Comparison of ENCODE assay signal across 12 mouse cellular contexts in the genomic region with DNA sequence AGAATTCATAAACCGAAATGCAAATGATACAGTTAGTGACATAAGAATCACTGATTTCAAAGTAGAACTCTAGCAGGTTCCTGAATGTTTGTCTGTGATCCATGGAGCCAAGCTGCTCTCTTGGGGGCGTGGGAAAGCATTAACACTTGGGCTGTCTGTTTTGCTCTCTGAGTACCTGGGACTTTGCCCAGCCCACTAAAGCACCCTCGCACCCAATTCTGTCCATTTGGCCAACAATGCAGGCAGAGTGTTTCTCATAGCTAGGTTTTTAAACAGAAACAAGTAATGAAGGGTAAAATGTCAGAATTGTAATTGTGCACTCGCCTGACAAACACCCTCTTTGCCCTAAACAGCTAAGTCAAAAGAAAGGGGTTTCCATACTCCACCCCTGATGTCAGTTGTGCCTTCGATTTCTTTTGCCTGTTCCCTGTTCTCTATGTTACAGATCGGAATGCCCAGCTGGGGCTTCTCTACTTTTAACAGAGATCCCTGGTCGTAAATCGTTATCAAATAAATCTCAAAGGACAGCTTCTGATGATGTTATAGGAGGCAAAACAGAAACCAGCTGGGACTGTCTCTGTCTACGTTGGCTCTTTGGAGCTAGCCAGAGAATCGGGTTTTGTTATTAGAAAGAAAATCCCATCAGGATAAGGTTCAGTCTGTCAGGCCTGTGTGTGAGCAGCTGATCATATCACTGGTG. TPM values are rescaled to one million over a fixed set of nuclear protein-coding genes. Genes with fewer than 3 reads are reported as not detected.
A peak's percentile ranks its signal among the peaks of the same experiment; 100 is the strongest.
DNase-seq lines count a peak whose midpoint lies in the region; ATAC-seq and TF ChIP-seq lines count a peak whose summit lies in the region.
"Had no signal": no experiment of that assay in that cellular context is flagged by ENCODE, and none has a peak within 500 bp of the region (broad histone marks: within the 10 kb centered on the region; RNA-seq: fewer than 3 reads in every experiment).

No protein-coding gene starts in this region.

- H3K4me2 ChIP-seq in heart, embryonic 12.5 days, result peak overlapping the region; percentile 87
- peak overlapping the region; percentile 24 for H3K4me2 ChIP-seq in embryonic facial prominence, embryonic 15.5 days (replicated peaks)
- peak overlapping the region; percentile 29; the same call in 1 of the 2 replicates for H3K4me2 ChIP-seq in neural tube, embryonic 14.5 days (ENCODE audit: low read depth, low read length)

- H3K27me3 ChIP-seq in heart, embryonic 12.5 days (replicated peaks), result no peaks in the 10 kb centered on the region
- H3K27me3 ChIP-seq in embryonic facial prominence, embryonic 15.5 days, result no peaks in the 10 kb centered on the region
- no peaks in the 10 kb centered on the region for H3K27me3 ChIP-seq in neural tube, embryonic 14.5 days (ENCODE audit: control insufficient read depth, insufficient read depth, low read length)

- H3K9ac ChIP-seq in heart, embryonic 12.5 days, result no peak overlapping the region
- no peak overlapping the region for H3K9ac ChIP-seq in embryonic facial prominence, embryonic 15.5 days
- no peak overlapping the region for H3K9ac ChIP-seq in neural tube, embryonic 14.5 days (replicated peaks; ENCODE audit: low read depth, low read length)

- H3K4me1 ChIP-seq in heart, embryonic 12.5 days (replicated peaks), result peaks cover 67% of the 10 kb centered on the region
- H3K4me1 ChIP-seq in embryonic facial prominence, embryonic 15.5 days, result peaks cover 14% of the 10 kb centered on the region
- peaks cover 9% of the 10 kb centered on the region for H3K4me1 ChIP-seq in neural tube, embryonic 14.5 days (ENCODE audit: control insufficient read depth, insufficient read depth, low read length)

- TF ChIP-seq CTCF in left cerebral cortex, adult 2 months (IDR thresholded peaks at IDR 0.05), result no peak

- H3K9me3 ChIP-seq in heart, embryonic 12.5 days (replicated peaks), result no peaks in the 10 kb centered on the region
- H3K9me3 ChIP-seq in embryonic facial prominence, embryonic 15.5 days (replicated peaks), result no peaks in the 10 kb centered on the region
- H3K9me3 ChIP-seq in neural tube, embryonic 14.5 days (ENCODE audit: control insufficient read depth, low read length), result no peaks in the 10 kb centered on the region

- 66% methylated on average over 10 of the region's 10 CpGs for WGBS in heart, embryonic 12.5 days
- WGBS in embryonic facial prominence, embryonic 15.5 days, result 59% methylated on average over 10 of the region's 10 CpGs
- 37% methylated on average over 10 of the region's 10 CpGs for WGBS in neural tube, embryonic 14.5 days

- 0 out of 2 replicates have a peak overlapping the region, but pooled peaks have one; percentile 8 for H3K4me3 ChIP-seq in heart, embryonic 12.5 days
- H3K4me3 ChIP-seq in left cerebral cortex, adult 2 months, result peak overlapping the region; percentile 0; the same call in 1 of the 2 replicates
- peak overlapping the region; percentile 7; the same call in 1 of the 2 replicates for H3K4me3 ChIP-seq in embryonic facial prominence, embryonic 15.5 days (replicated peaks)
- peak overlapping the region; percentile 9; the same call in 1 of the 2 replicates for H3K4me3 ChIP-seq in neural tube, embryonic 14.5 days (ENCODE audit: low read depth, low read length)
- H3K4me3 ChIP-seq: erythroblast, embryonic 14.5 days had no signal

- H3K36me3 ChIP-seq in heart, embryonic 12.5 days, result peaks cover 6% of the 10 kb centered on the region; the same call in 1 of the 2 replicates
- H3K36me3 ChIP-seq in embryonic facial prominence, embryonic 15.5 days, result no peaks in the 10 kb centered on the region
- H3K36me3 ChIP-seq in neural tube, embryonic 14.5 days (ENCODE audit: control insufficient read depth, insufficient read depth, low read length), result no peaks in the 10 kb centered on the region

- H3K27ac ChIP-seq in heart, embryonic 12.5 days (ENCODE audit: poor library complexity, severe bottlenecking), result no peak overlapping the region
- peak overlapping the region; percentile 34 for H3K27ac ChIP-seq in left cerebral cortex, adult 2 months
- no peak overlapping the region for H3K27ac ChIP-seq in embryonic facial prominence, embryonic 15.5 days (replicated peaks)
- H3K27ac ChIP-seq in neural tube, embryonic 14.5 days (ENCODE audit: low read depth, low read length), result peak overlapping the region; percentile 4; the same call in 1 of the 2 replicates

- intact Hi-C loops in heart, postnatal 14 days (cut with DNase I), result loop anchor here (10.0 kb wide), 1 partner anchor 614 kb away; no protein-coding TSS in a partner anchor
- intact Hi-C loops in left cerebral cortex, adult 2 months (cut with DNase I), result loop anchor here (10.0 kb wide), 1 partner anchor 614 kb away; no protein-coding TSS in a partner anchor
- intact Hi-C loops in left cerebral cortex, postnatal 25 days (cut with DNase I), result loop anchor here (10.0 kb wide), 1 partner anchor 374 kb away; the partner anchor contains the start of gene Nepro

- ATAC-seq in heart, embryonic 12.5 days (ENCODE audit: insufficient number of reproducible peaks, low FRiP score), result no peak
- no peak for ATAC-seq in embryonic facial prominence, embryonic 15.5 days (ENCODE audit: insufficient number of reproducible peaks, low FRiP score, low TSS enrichment, low read depth)
- ATAC-seq in neural tube, embryonic 14.5 days (ENCODE audit: low read depth), result peak; percentile 52
- no peak for ATAC-seq in megakaryocyte, adult 5-6 weeks (ENCODE audit: poor library complexity, severe bottlenecking)
- ATAC-seq: CD4-positive, CD25-positive, alpha-beta regulatory T cell, adult 4 months had no signal

- DNase-seq in heart, postnatal 14 days, result no peak
- no peak for DNase-seq in left cerebral cortex, adult 2 months (ENCODE audit: extremely low spot score in 1 of 2, low spot score in 2 of 2)
- no peak for DNase-seq in left cerebral cortex, postnatal 25 days (ENCODE audit: low spot score in 2 of 2)
- no peak for DNase-seq in gastrocnemius, adult 8-10 months (ENCODE audit: low spot score in 2 of 2)
- DNase-seq: lung, adult 18-20 months had no signal

RNA-seq across cellular contexts. Expression of gene Ccdc80, which starts 5.1 kb away (rescaled TPM):
- polyA plus RNA-seq in heart, embryonic 12.5 days (2016; fragmentation: Nextera tagmentation; extraction: Ambion mirVana), result 102 TPM in 2 replicates
- 100 to 1,000 TPM in 1 of 2 experiments, 10 to 100 TPM in 1; 95.7 to 117 TPM for total RNA-seq in heart, postnatal 14 days (2021)
- total RNA-seq in left cerebral cortex, adult 2 months (2021), result 1 to 10 TPM; 5.1 to 5.7 TPM
- total RNA-seq in left cerebral cortex, postnatal 25 days (2021), result 1 to 10 TPM; 6.4 to 6.6 TPM
- 75.7 and 76.0 TPM in 2 replicates for polyA plus RNA-seq in embryonic facial prominence, embryonic 15.5 days (2015; fragmentation: Nextera tagmentation; extraction: Ambion mirVana)
- 15.6 and 22.4 TPM in 2 replicates for polyA plus RNA-seq in neural tube, embryonic 14.5 days (2014; fragmentation: Nextera tagmentation; extraction: Ambion mirVana)
- 0.59 and 0.71 TPM in 2 replicates for total RNA-seq in megakaryocyte, adult 5-6 weeks (2015)
- total RNA-seq in megakaryocyte, adult 5-6 weeks (2017), result 0.49 and 0.99 TPM in 2 replicates
- 10 to 100 TPM in 3 of 4 experiments, 1 to 10 TPM in 1; 9.3 to 24.8 (median 12.4) TPM for total RNA-seq in gastrocnemius, adult 8-10 months (2022)
- total RNA-seq: hematopoietic stem cell, adult 5-6 weeks had no signal

Comparison
In these comparisons a context has a peak if more than half of its experiments do, and no peak if none do; other contexts are left out.
1. H3K27ac ChIP-seq: peak in left cerebral cortex, adult 2 months (single experiment) and neural tube, embryonic 14.5 days (single experiment); none in heart, embryonic 12.5 days (single experiment) and embryonic facial prominence, embryonic 15.5 days (single experiment).
2. H3K4me2 ChIP-seq: peak in every context shown above with its lines; median percentile 87 in heart, embryonic 12.5 days; 29 in neural tube, embryonic 14.5 days; 24 in embryonic facial prominence, embryonic 15.5 days.
3. Peak in every context shown above with its lines, with median percentiles within 50 percentile points of each other: H3K4me3 ChIP-seq.